Mouse (Mus musculus): ENCODE measurements at regions not wholly inside any gene's neighbourhood (a gene's known extent, or its start where the extent isn't known, plus 50 kb on each side); places are given as distances from the start of the nearest gene placed in this dataset.

GRCm38 (mm10) chr2:75072471-75072870, 246.9 kb downstream of the Mtx2 start:
- 51% methylated on average over 8 of the region's 8 CpGs for WGBS
- H3K36me3 ChIP-seq (ENCODE audit: control insufficient read depth, insufficient read depth, low read length), result no peaks in the 10 kb centered on the region
- ATAC-seq (ENCODE audit: insufficient number of reproducible peaks, insufficient read depth, low FRiP score, low read depth), result no peak
- no peaks in the 10 kb centered on the region for H3K27me3 ChIP-seq (ENCODE audit: control insufficient read depth, insufficient read depth, low read length)
- no peak overlapping the region for H3K27ac ChIP-seq (ENCODE audit: low read length)
- H3K9ac ChIP-seq (replicated peaks; ENCODE audit: low read depth, low read length), result no peak overlapping the region
- H3K4me3 ChIP-seq (ENCODE audit: low read depth, low read length), result no peak overlapping the region
- H3K9me3 ChIP-seq (ENCODE audit: control insufficient read depth, low read depth, low read length), result no peaks in the 10 kb centered on the region
- H3K4me2 ChIP-seq (replicated peaks; ENCODE audit: low read depth, low read length), result no peak overlapping the region
- H3K4me1 ChIP-seq (ENCODE audit: control insufficient read depth, insufficient read depth, low read length), result no peaks in the 10 kb centered on the region

- no peak overlapping the region for H3K9ac ChIP-seq (replicated peaks; ENCODE audit: low read depth, low read length)
- no peaks in the 10 kb centered on the region for H3K4me1 ChIP-seq (ENCODE audit: control insufficient read depth, insufficient read depth, low read length)
- no peak overlapping the region for H3K27ac ChIP-seq (ENCODE audit: low read length)
- H3K4me3 ChIP-seq (ENCODE audit: low read depth, low read length), result no peak overlapping the region
- no peaks in the 10 kb centered on the region for H3K9me3 ChIP-seq (ENCODE audit: control insufficient read depth, low read depth, low read length)
- H3K4me2 ChIP-seq (replicated peaks; ENCODE audit: low read depth, low read length), result no peak overlapping the region
- WGBS, result 67% methylated on average over 9 of the region's 9 CpGs
- no peak for ATAC-seq (ENCODE audit: insufficient number of reproducible peaks, insufficient read depth, low FRiP score, low read depth)
- no peaks in the 10 kb centered on the region for H3K27me3 ChIP-seq (ENCODE audit: control insufficient read depth, insufficient read depth, low read length)
- no peaks in the 10 kb centered on the region for H3K36me3 ChIP-seq (ENCODE audit: control insufficient read depth, insufficient read depth, low read length)
Observed at GRCm38 (mm10) chr2:75073178-75073577, 247.6 kb downstream of the Mtx2 start.

GRCm38 (mm10) chr2:75087164-75087563, 261.6 kb downstream of the Mtx2 start:
- no peaks in the 10 kb centered on the region for H3K27me3 ChIP-seq (ENCODE audit: control insufficient read depth, insufficient read depth, low read length)
- no peak overlapping the region for H3K9ac ChIP-seq (replicated peaks; ENCODE audit: low read depth, low read length)
- H3K4me2 ChIP-seq (replicated peaks; ENCODE audit: low read depth, low read length), result no peak overlapping the region
- no peaks in the 10 kb centered on the region for H3K9me3 ChIP-seq (ENCODE audit: control insufficient read depth, low read depth, low read length)
- WGBS, result 28% methylated on average over 12 of the region's 12 CpGs
- peaks cover 2% of the 10 kb centered on the region; the same call in 1 of the 2 replicates for H3K4me1 ChIP-seq (ENCODE audit: control insufficient read depth, insufficient read depth, low read length)
- no peaks in the 10 kb centered on the region for H3K36me3 ChIP-seq (ENCODE audit: control insufficient read depth, insufficient read depth, low read length)
- no peak for ATAC-seq (ENCODE audit: insufficient number of reproducible peaks, insufficient read depth, low FRiP score, low read depth)
- no peak overlapping the region for H3K27ac ChIP-seq (ENCODE audit: low read length)
- H3K4me3 ChIP-seq (ENCODE audit: low read depth, low read length), result no peak overlapping the region

GRCm38 (mm10) chr2:75089186-75089585, 263.6 kb downstream of the Mtx2 start:
- 30% methylated on average over 8 of the region's 8 CpGs for WGBS
- no peak overlapping the region for H3K4me2 ChIP-seq (replicated peaks; ENCODE audit: low read depth, low read length)
- ATAC-seq (ENCODE audit: insufficient number of reproducible peaks, insufficient read depth, low FRiP score, low read depth), result no peak

GRCm38 (mm10) chr2:75089616-75090015, 264.0 kb downstream of the Mtx2 start:
- Histone ChIP-seq H3K4me3 (ENCODE audit: low read depth, low read length) (no peak overlapping the region), H3K9ac (replicated peaks; ENCODE audit: low read depth, low read length) (no peak overlapping the region), H3K27me3 (ENCODE audit: control insufficient read depth, insufficient read depth, low read length) (no peaks in the 10 kb centered on the region), H3K36me3 (ENCODE audit: control insufficient read depth, insufficient read depth, low read length) (no peaks in the 10 kb centered on the region), H3K4me1 (ENCODE audit: control insufficient read depth, insufficient read depth, low read length) (peaks cover 2% of the 10 kb centered on the region; the same call in 1 of the 2 replicates), H3K9me3 (ENCODE audit: control insufficient read depth, low read depth, low read length) (no peaks in the 10 kb centered on the region), H3K4me2 (replicated peaks; ENCODE audit: low read depth, low read length) (no peak overlapping the region), H3K27ac (ENCODE audit: low read length) (no peak overlapping the region)
- 17% methylated on average over 6 of the region's 6 CpGs for WGBS
- no peak for ATAC-seq (ENCODE audit: insufficient number of reproducible peaks, insufficient read depth, low FRiP score, low read depth)

More at GRCm38 (mm10) chr2:75089186-75089585, 263.6 kb downstream of the Mtx2 start:
- no peak overlapping the region for H3K27ac ChIP-seq (ENCODE audit: low read length)
- peaks cover 2% of the 10 kb centered on the region; the same call in 1 of the 2 replicates for H3K4me1 ChIP-seq (ENCODE audit: control insufficient read depth, insufficient read depth, low read length)
- no peaks in the 10 kb centered on the region for H3K36me3 ChIP-seq (ENCODE audit: control insufficient read depth, insufficient read depth, low read length)
- H3K9me3 ChIP-seq (ENCODE audit: control insufficient read depth, low read depth, low read length), result no peaks in the 10 kb centered on the region
- H3K4me3 ChIP-seq (ENCODE audit: low read depth, low read length), result no peak overlapping the region
- H3K9ac ChIP-seq (replicated peaks; ENCODE audit: low read depth, low read length), result no peak overlapping the region
- H3K27me3 ChIP-seq (ENCODE audit: control insufficient read depth, insufficient read depth, low read length), result no peaks in the 10 kb centered on the region

GRCm38 (mm10) chr2:75090439-75090838, 264.8 kb downstream of the Mtx2 start:
- 17% methylated on average over 16 of the region's 16 CpGs for WGBS
- no peak for ATAC-seq (ENCODE audit: insufficient number of reproducible peaks, insufficient read depth, low FRiP score, low read depth)
- Histone ChIP-seq H3K4me2 (replicated peaks; ENCODE audit: low read depth, low read length) (no peak overlapping the region), H3K4me3 (ENCODE audit: low read depth, low read length) (no peak overlapping the region), H3K36me3 (ENCODE audit: control insufficient read depth, insufficient read depth, low read length) (no peaks in the 10 kb centered on the region), H3K27me3 (ENCODE audit: control insufficient read depth, insufficient read depth, low read length) (no peaks in the 10 kb centered on the region), H3K27ac (ENCODE audit: low read length) (no peak overlapping the region), H3K9ac (replicated peaks; ENCODE audit: low read depth, low read length) (no peak overlapping the region), H3K9me3 (ENCODE audit: control insufficient read depth, low read depth, low read length) (no peaks in the 10 kb centered on the region), H3K4me1 (ENCODE audit: control insufficient read depth, insufficient read depth, low read length) (peaks cover 2% of the 10 kb centered on the region; the same call in 1 of the 2 replicates)

- no peaks in the 10 kb centered on the region for H3K4me1 ChIP-seq (ENCODE audit: control insufficient read depth, insufficient read depth, low read length)
- no peak overlapping the region for H3K9ac ChIP-seq (replicated peaks; ENCODE audit: low read depth, low read length)
- WGBS, result 46% methylated on average over 11 of the region's 11 CpGs
- no peak overlapping the region for H3K27ac ChIP-seq (ENCODE audit: low read length)
- H3K36me3 ChIP-seq (ENCODE audit: control insufficient read depth, insufficient read depth, low read length), result no peaks in the 10 kb centered on the region
- no peak overlapping the region for H3K4me2 ChIP-seq (replicated peaks; ENCODE audit: low read depth, low read length)
- no peaks in the 10 kb centered on the region for H3K9me3 ChIP-seq (ENCODE audit: control insufficient read depth, low read depth, low read length)
- no peak for ATAC-seq (ENCODE audit: insufficient number of reproducible peaks, insufficient read depth, low FRiP score, low read depth)
- H3K27me3 ChIP-seq (ENCODE audit: control insufficient read depth, insufficient read depth, low read length), result no peaks in the 10 kb centered on the region
- H3K4me3 ChIP-seq (ENCODE audit: low read depth, low read length), result no peak overlapping the region
Observed at GRCm38 (mm10) chr2:75101501-75101900, 275.9 kb downstream of the Mtx2 start.

- Histone ChIP-seq H3K4me3 (ENCODE audit: low read depth, low read length) (no peak overlapping the region), H3K9me3 (ENCODE audit: control insufficient read depth, low read depth, low read length) (no peaks in the 10 kb centered on the region), H3K36me3 (ENCODE audit: control insufficient read depth, insufficient read depth, low read length) (no peaks in the 10 kb centered on the region), H3K9ac (replicated peaks; ENCODE audit: low read depth, low read length) (no peak overlapping the region), H3K27me3 (ENCODE audit: control insufficient read depth, insufficient read depth, low read length) (no peaks in the 10 kb centered on the region), H3K4me1 (ENCODE audit: control insufficient read depth, insufficient read depth, low read length) (no peaks in the 10 kb centered on the region), H3K4me2 (replicated peaks; ENCODE audit: low read depth, low read length) (no peak overlapping the region), H3K27ac (ENCODE audit: low read length) (no peak overlapping the region)
- WGBS, result 87% methylated on average over 9 of the region's 9 CpGs
- no peak for ATAC-seq (ENCODE audit: insufficient number of reproducible peaks, insufficient read depth, low FRiP score, low read depth)
Observed at GRCm38 (mm10) chr2:75112751-75113150, 287.1 kb downstream of the Mtx2 start.

- ATAC-seq (ENCODE audit: insufficient number of reproducible peaks, insufficient read depth, low FRiP score, low read depth), result no peak
- no peak overlapping the region for H3K27ac ChIP-seq (ENCODE audit: low read length)
- 32% methylated on average over 6 of the region's 6 CpGs for WGBS
- H3K4me1 ChIP-seq (ENCODE audit: control insufficient read depth, insufficient read depth, low read length), result no peaks in the 10 kb centered on the region
- no peaks in the 10 kb centered on the region for H3K27me3 ChIP-seq (ENCODE audit: control insufficient read depth, insufficient read depth, low read length)
- H3K9ac ChIP-seq (replicated peaks; ENCODE audit: low read depth, low read length), result no peak overlapping the region
- H3K4me3 ChIP-seq (ENCODE audit: low read depth, low read length), result no peak overlapping the region
- H3K4me2 ChIP-seq (replicated peaks; ENCODE audit: low read depth, low read length), result no peak overlapping the region
- H3K36me3 ChIP-seq (ENCODE audit: control insufficient read depth, insufficient read depth, low read length), result no peaks in the 10 kb centered on the region
- no peaks in the 10 kb centered on the region for H3K9me3 ChIP-seq (ENCODE audit: control insufficient read depth, low read depth, low read length)
Observed at GRCm38 (mm10) chr2:75114375-75114774, 288.8 kb downstream of the Mtx2 start.

Measured in stomach, embryonic 14.5 days (tissue).